Mouse (Mus musculus) spleen, adult 2 months (tissue): ENCODE measurements around the gene Adcy4.

Experiments
- CTCF ChIP-seq: fragments of 200-500 bp; IDR thresholded peaks from 2 replicates; pipeline ENCODE4 v1.5.1; 2011; ENCODE audit warnings: mild to moderate bottlenecking, inconsistent platforms; ENCODE audit not compliant: insufficient read depth, insufficient read length, insufficient replicate concordance; ENCODE audit errors: extremely low read depth
- POLR2A ChIP-seq: fragments of 200-500 bp; IDR thresholded peaks from 2 replicates; pipeline ENCODE4 v1.6.1; 2011; ENCODE audit warnings: low read depth, low read length, inconsistent platforms

DNA sequence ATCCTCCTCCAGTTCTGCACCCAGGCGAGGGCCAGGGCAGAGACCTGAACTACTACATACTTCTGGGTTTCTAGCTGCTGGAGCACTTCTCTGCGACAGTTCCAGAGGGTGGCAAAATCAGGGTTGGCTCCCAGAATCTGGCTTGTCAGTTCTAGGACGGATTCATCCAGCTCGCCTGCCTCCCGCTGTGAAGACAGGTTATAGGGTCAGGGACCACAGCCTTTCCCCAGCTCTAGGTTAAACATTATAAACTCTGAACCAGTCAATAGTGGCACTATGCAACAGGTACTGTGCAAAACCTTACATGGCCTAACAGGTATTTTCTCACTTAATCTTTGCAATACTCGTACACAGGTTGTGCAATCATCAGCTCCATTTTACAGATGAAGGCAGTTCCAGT, 62.8 kb downstream of the Adcy4 start:
- TF ChIP-seq CTCF (no peak), POLR2A (no peak)
